Mouse (Mus musculus): ENCODE data around the gene Mug2.
"Not testable (repeated sequence)": the region's sequence is repeated elsewhere in the genome, so short reads cannot be mapped to it uniquely, and the experiment has no call there.

Gene Mug2

DNA sequence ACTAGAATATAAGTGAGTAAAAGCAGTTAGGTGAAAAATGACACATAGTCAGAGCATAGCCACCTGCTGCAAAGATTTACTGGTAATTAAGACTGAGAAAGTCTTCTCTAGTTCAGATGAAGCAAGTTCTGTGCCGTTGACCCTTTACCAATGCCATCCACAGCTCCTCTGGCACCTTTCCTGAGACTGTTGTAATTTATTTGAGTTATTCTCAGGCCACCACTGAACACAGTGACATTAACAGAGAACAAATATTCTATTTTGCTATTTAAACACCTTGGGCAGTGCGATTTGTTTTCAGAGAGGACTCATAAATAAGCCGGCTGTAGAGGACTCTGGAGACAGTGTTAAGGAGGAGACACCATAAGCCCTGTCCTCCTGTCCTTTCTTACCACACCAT, at the start of gene Mug2:
TSS of gene Mug2 (plus strand) at position 301 of the 400 bp plus-strand sequence.
- CTCF ChIA-PET: not testable (repeated sequence)

DNA sequence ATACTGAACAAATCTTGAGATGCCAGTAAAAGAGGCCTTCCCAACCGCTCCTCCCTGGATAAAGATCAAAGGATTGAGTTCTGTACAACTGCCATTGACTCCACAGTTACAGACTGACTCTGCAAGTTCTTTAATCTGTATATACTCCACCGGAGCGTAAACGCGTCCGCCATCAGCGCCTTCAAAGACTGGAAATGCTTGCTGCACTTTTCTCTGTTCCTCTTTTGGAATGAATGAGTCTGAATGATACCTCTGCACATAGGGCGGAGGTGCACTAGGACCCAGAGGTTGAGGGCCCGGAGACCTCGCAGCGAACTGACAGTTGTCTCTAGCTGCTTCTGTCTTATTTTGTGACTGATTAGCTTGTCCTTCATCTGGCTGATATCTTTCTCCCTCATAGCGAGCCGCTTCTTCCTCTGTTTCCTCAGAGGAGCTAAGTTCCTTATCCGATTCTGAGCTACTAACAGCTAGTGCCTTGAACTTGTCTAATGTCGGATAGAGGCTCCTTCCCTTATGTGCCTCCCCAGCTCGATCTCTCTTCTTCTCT, 48.7 kb upstream of the Mug2 start:
- CTCF ChIA-PET: not testable (repeated sequence)

DNA sequence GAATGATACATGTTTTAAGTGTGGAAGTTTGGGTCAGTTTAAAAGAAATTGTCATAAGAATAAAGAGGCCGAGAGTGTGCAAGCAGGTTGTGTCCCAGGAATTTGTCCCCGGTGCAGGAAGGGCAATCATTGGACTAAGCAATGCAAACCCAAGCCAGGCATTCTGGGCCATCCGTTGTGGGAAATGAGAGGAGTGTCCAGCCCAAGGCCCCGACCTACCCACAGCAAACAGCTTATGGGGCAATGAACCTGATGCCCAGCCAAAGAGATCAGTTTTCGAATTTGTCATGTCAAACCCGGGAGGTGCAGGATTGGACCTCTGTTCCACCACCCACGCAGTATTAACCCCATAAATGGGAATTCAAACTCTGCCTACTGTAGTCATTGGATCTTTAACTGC, 30.9 kb upstream of the Mug2 start:
- CTCF ChIA-PET: no interaction called here

DNA sequence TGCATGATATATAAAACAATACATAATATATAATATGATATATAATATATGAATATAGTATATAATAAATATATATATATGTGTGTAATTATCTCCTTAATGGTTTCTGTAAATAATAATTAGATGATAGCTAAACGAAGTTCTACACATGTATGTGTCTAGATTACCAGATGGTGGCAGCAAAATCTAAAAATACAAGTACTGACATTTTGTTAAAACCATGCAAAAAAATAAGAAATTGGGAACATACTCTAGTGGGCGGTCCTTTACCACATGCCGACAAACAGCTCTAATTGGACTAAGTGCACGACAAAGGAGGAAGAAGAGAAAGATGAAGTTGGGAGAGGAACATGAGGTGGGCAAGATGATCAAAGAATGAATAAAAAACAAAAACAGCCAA, 94.3 kb downstream of the Mug2 start:
- CTCF ChIA-PET: no interaction called here

DNA sequence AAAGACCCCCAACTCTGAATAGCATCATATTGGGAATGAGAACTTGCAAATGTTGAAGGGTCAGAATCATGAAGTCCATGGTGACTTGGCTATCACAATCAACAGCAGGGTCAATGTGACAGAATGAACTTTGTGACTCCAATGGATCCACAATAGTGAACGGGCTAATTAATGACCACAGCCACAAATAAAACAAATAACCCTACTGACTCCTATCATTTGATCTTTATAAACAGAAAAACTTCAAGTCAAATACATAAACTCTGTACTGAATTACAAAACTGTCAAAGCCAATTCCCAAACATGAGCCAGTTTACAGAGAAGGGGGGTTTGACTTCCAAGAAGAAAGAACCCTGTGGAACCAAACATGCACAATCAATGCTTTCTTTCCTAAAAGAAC, 95.1 kb downstream of the Mug2 start:
- CTCF ChIA-PET: no interaction called here

DNA sequence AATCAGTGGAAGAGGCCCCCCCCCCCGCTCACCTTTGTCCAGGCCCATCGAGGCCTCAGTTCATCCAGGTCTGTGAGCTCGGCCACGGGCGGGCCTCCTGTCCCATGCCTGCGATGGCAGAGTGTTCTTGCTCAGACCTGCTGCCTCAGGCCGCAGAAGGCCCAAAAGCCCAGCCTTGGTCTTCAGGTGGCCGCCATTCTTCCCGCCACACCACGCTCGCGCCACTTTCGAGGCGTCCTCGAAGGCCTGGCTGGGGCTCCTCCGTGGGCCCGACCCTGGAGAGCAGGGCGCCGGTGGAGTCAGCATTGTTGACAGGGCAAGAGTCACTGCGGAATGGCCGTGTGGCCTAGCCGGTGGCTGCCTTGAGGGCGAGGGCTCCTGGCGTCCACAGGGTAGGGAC, 110.4 kb downstream of the Mug2 start:
- CTCF ChIA-PET: no interaction called here

DNA sequence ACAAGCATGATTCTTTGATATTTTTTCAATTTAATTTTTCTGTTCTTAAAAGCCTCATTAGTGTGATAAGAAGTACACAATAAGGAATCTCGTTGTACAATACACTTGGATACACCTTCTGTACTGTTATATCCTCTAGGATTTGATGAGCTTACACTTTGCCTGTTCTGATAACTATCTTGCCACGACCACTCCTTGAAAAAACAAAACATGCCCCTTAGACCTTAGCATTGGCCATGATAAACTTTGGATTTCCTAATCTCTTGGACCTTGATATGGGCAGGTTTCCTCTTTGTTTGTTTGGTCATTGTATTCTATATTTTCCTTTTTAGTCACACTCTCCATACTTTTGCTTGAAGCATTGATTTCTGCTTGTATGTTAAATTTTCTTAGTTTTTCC, 123.0 kb downstream of the Mug2 start:
- CTCF ChIA-PET: no interaction called here
